Mouse (Mus musculus) cortical plate, adult 2 months (tissue): ENCODE results near the gene Pced1b. TPM values are rescaled to one million over a fixed set of nuclear protein-coding genes. Genes with fewer than 3 reads are reported as not detected.
"Not testable (repeated sequence)": the region's sequence is repeated elsewhere in the genome, so short reads cannot be mapped to it uniquely, and the experiment has no call there.

ENCODE experiments used
- H3K27ac ChIP-seq: fragments of 200-500 bp; 2 replicates; pipeline ENCODE4 v1.5.1; 2012; ENCODE audit warnings: low read length, control low read depth, inconsistent platforms; ENCODE audit not compliant: insufficient read depth
- H3K4me1 ChIP-seq: fragments of 200-500 bp; 2 replicates; pipeline ENCODE4 v1.6.1; 2011; ENCODE audit warnings: low read length; ENCODE audit not compliant: control insufficient read depth, insufficient read depth
- H3K4me3 ChIP-seq: fragments of 200-500 bp; 2 replicates; pipeline ENCODE4 v1.5.1; 2011; ENCODE audit warnings: mild to moderate bottlenecking, low read length, control low read depth; ENCODE audit not compliant: insufficient read depth
- CTCF ChIP-seq: fragments of 200-500 bp; IDR thresholded peaks from 2 replicates; pipeline ENCODE4 v1.5.1; 2011; ENCODE audit warnings: mild to moderate bottlenecking, control low read depth, low read length; ENCODE audit not compliant: insufficient read depth; ENCODE audit errors: extremely low read depth
- POLR2A ChIP-seq: fragments of 200-500 bp; IDR thresholded peaks from 2 replicates; pipeline ENCODE4 v1.6.1; 2011; ENCODE audit warnings: mild to moderate bottlenecking, low read length, control low read depth; ENCODE audit not compliant: insufficient read depth; ENCODE audit errors: extremely low read depth
- polyA plus RNA-seq: library from polyadenylated mRNA; depleted of rRNA; stranded (reverse); fragments of >200 nt; gene quantifications from 2 replicates; pipeline ENCODE4 v1.2.3, GENCODE M21; 2012

Pced1b gene
- polyA plus RNA-seq, 1 experiment: 9.9 TPM

DNA sequence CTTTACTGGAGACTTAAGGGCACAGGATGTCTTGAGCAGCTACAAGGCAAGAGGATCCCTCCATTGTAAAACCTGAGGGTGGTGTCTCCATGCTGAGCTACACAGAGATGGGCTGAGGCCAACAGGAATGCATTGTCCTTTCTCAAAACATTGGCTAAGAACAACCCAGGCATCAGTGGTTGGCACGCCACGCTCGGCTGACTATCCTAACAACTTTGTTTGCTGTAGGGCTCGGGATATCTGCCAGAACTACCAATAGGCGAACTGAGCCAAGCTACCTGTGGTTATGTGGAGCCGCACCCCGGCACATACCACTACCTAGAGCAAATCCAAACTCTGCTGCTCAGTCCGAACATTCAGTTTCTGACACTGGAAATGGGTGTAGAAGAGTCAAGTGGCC, 118.1 kb downstream of the Pced1b start:
- H3K4me1 ChIP-seq: no peaks in the 10 kb centered on the region
- no peak overlapping the region for H3K27ac ChIP-seq
- H3K4me3 ChIP-seq: no peak overlapping the region
- TF ChIP-seq CTCF (no peak), POLR2A (no peak)

DNA sequence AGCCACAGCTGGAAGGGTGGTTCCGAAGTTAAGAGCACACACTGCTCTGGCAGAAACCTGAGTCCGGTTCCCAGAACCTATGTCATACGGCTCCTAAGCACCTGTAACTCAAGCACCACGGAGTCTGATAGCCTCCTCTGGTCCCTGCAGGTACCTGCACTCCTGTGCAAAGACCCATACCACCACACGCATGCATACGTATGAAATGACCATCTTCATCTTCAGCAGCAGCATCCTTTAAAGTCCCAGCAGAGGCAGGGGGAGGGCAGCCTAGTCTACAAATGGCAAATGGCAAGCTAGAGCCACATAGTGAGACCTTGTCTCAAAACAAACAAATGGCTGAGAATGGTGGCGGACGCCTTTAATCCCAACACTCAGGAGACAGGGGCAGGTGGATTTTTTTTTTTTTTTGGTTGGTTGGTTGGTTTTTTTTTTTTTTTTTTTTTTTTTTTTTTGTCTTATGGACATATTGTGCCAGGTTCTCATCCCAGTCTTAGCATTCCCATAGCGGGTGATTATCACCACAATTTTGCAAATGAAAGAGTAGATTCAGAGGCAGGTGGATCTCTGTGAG, 121.2 kb downstream of the Pced1b start:
- H3K4me3 ChIP-seq: no peak overlapping the region
- H3K4me1 ChIP-seq: no peaks in the 10 kb centered on the region
- no peak for TF ChIP-seq CTCF
- no peak for TF ChIP-seq POLR2A
- no peak overlapping the region for H3K27ac ChIP-seq

DNA sequence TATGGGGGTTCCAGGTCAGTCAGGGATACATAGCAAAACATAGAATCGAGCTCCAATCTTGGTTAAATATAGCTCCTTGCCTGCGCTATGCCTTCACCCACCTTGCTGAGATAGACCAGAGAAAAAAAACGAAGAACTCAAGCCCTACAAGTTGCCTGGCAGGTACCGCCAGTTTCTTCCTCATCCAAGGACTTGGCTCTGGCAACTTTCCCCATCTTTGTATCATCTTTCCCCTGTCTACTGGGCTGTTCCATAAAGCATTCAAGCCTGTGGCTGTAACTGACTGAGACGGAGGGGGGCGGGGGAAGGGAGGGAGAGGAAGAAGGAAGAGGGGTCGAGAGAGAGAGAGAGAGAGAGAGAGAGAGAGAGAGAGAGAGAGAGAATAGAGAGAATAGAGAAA, 121.7 kb downstream of the Pced1b start:
- H3K4me1 ChIP-seq: no peaks in the 10 kb centered on the region

DNA sequence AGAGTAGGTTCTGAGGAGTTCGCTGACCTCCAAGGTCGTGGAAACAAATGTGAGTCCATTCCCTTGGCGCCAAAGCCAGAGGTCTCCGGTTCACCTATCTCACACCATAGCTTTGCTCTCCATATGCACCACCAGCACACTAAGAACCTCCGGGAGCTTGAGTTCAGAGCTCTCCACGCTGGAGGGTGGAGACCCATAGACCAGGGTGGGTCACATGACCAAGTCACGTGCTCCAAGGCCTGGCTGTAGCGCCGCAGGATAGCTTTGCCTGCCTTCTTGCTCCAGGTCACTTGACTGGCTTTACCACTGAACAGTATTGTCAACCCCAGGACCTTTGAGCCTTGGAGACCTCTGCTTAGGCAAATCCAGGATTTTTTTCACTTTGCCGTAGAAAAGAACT, 122.2 kb downstream of the Pced1b start:
- TF ChIP-seq CTCF (no peak), POLR2A (no peak)
- H3K4me3 ChIP-seq: no peak overlapping the region
- H3K27ac ChIP-seq: no peak overlapping the region
- H3K4me1 ChIP-seq: no peaks in the 10 kb centered on the region

More for the DNA sequence above, 121.7 kb downstream of the Pced1b start:
- Histone ChIP-seq H3K4me3 (no peak overlapping the region), H3K27ac (no peak overlapping the region)
- TF ChIP-seq POLR2A: no peak
- no peak for TF ChIP-seq CTCF

DNA sequence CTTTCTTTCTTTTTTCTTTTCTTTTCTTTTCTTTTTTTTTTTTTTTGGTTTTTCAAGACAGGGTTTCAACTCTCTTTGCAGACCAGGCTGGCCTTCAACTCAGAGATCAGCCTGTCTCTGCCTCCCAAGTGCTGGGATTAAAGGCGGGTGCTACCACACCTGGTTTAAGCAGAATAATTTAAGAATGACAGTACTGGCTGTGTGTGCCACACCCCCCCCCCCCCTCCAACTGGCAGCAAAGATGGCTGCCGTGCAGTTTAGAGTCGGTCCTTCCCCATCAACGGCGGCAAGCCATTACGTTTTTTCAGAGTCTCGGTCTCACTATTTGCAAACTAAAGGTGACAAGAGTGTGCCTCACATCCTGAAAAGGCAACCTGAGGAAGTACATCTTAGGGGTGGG, 124.0 kb downstream of the Pced1b start:
- Histone ChIP-seq H3K27ac (no peak overlapping the region), H3K4me1 (no peaks in the 10 kb centered on the region), H3K4me3 (no peak overlapping the region)
- TF ChIP-seq CTCF (no peak), POLR2A (no peak)

DNA sequence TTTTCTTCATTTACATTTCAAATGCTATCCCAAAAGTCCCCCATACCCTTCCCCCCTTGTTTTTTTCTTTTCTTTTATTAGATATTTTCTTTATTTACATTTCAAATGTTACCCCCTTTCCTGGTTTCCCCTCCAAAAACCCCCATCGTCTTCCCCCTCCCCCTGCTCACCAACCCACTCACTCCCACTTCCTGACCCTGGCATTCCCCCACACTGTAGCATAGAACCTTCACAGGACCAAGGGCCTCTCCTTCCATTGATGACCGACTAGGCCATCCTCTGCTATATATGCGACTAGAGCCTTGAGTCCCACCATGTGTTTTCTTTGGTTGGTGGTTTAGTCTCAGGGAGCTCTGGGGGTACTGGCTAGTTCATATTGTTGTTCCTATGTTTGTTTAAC, 125.1 kb downstream of the Pced1b start:
- not testable (repeated sequence) for H3K4me3 ChIP-seq, H3K4me1 ChIP-seq, H3K27ac ChIP-seq

DNA sequence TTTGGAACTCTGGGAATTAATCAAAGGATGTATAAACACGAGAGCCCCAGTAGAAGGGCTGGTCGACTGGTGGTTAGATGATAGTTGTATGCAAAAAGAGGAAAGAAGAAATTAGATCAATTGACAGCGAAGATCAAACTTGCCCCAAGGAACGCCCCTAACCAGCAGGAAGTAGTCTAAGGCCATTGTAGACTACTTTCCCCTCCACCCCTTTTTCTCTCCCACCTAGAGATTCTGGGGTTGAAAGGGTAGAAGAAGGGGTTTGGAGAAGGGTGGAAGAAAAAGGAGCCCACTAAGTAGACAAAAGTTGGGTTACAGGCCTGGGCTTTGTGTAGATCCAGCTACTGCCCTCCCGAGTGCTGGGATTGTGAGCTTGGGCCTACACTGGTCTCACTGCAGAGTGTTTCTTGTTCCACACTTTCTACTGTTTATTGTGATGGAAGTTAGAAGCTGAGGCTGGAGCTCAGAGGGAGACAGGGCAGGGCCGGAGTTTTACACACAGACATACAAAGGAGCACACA, 125.8 kb downstream of the Pced1b start:
- no peaks in the 10 kb centered on the region for H3K4me1 ChIP-seq
- H3K4me3 ChIP-seq: no peak overlapping the region
- TF ChIP-seq POLR2A: no peak
- TF ChIP-seq CTCF: no peak
- no peak overlapping the region for H3K27ac ChIP-seq

DNA sequence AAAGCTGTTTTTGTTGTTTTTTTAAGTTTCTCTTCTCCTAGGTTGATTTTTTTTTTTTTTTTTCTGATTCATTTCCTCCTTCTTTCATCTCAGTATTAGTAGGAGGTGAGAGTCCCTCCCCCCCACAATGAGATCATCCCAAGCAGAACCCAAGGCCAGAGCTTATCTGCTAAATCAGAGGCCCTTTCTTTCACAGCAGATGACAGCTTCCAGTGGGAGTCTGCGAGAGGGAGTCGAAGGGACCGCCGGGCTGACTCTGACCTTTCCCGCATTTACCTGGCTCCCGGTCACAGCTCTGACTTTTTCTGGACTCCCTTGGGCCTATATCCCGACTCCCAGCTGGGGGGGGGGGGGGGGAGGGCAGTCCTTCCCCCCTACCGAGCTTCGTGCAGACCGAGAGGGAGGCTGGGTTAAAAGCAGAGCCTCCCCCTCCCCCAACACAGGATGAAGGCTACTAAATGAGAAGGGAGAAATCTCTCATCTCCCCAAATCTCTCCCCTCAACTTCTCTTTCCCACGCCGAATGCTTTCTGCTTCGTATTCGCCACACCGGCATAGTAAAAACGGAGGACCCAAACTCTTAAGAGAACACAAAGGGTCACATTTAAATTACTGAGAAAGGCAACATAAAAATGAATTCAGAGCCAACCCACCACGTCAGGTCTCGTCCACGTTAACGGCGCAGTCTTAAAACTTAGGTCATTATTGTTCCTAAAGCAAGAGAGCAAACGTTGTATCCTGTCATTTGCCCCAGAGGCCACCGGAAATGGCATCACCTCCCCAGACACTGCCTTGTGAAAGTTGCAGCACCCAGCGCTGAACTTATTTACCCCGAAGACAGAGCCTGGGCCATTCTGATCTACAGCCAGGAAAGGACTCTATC, 126.5 kb downstream of the Pced1b start:
- Histone ChIP-seq H3K4me3 (no peak overlapping the region), H3K4me1 (no peaks in the 10 kb centered on the region), H3K27ac (no peak overlapping the region)
- TF ChIP-seq CTCF: no peak
- no peak for TF ChIP-seq POLR2A

DNA sequence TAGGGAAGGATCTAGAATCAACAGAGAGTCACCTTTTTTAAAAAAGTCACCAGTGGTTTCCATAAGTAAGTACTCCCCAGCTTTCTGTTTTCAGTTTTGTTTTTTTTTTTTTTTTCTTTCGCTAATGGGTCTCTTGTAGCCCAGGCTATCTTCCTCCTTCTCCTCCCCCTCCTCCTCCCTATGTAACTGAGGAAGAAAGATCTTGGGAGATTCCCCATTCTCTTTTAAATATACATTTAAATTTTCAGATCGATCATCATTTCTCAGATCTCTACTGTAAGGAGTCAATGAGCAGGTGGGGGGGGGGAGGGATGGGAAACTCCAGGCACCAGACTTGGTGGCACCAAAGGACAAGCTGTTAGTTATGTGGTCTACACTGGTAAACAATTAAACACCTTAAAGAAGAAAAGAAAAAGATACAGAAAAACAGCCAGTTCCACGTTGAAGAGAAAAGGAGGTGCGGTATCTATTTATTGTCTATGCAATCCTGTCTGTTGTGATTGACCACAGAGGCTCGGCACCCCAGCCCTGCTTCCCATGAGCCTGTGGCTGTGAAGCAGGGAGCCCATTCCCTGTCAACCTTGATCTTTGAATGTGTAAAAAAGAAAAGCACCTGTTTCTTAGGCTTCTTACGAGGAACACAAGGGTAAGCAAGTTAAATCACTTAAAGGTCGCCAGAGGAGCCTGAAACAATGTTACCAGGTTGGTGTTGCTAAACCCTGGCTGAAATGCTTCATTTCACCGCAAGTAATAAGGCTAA, 127.4 kb downstream of the Pced1b start:
- no peak overlapping the region for H3K27ac ChIP-seq
- TF ChIP-seq CTCF: no peak
- no peak for TF ChIP-seq POLR2A
- no peak overlapping the region for H3K4me3 ChIP-seq
- no peaks in the 10 kb centered on the region for H3K4me1 ChIP-seq
